Mouse (Mus musculus): ENCODE measurements around the gene Zfp383.
"Not testable (repeated sequence)": the region's sequence is repeated elsewhere in the genome, so short reads cannot be mapped to it uniquely, and the experiment has no call there.

The Zfp383 gene

DNA sequence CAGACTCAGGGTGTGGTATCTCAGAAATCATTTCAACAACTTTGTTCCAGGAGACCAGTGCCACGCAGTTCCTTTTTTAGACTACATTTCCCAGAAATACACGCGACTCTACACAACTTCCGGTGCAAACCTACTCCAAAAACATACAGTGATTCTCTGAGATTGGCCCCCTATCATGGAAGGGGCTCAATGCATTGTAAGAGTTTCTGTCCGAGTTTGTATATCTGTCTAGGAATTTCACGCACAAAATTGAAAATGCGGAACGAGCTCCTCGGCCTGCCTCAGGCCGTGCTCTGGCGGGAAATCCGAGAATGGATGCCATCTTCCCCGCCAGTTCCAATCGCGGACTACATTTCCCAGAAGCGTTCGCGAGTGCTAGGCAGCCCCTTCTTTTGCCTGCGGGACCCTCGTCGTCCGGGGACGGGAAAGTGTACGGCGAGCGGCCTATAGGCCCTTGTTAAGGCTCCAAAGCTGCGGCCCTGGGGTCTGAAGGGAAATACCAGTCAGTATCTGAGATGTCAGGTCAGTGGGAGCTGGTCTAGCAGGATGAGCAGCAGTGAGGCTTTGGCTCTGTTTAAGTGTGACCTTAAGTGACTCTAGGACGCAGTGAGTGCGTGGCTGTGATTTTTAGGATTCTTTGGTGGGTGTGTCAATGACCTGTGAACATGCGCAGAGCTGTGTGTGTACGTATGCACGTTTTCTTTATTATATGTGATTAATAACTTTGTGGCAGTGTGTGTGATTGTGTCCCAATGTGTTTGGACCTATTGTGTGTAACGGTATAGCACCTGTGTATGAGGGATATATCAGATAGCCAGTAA is at the start of gene Zfp383:
Zfp383 (plus strand) TSS at position 94 of the 821 bp plus-strand sequence.
- DNase-seq (ENCODE audit: low read depth): peak; percentile 76

DNA sequence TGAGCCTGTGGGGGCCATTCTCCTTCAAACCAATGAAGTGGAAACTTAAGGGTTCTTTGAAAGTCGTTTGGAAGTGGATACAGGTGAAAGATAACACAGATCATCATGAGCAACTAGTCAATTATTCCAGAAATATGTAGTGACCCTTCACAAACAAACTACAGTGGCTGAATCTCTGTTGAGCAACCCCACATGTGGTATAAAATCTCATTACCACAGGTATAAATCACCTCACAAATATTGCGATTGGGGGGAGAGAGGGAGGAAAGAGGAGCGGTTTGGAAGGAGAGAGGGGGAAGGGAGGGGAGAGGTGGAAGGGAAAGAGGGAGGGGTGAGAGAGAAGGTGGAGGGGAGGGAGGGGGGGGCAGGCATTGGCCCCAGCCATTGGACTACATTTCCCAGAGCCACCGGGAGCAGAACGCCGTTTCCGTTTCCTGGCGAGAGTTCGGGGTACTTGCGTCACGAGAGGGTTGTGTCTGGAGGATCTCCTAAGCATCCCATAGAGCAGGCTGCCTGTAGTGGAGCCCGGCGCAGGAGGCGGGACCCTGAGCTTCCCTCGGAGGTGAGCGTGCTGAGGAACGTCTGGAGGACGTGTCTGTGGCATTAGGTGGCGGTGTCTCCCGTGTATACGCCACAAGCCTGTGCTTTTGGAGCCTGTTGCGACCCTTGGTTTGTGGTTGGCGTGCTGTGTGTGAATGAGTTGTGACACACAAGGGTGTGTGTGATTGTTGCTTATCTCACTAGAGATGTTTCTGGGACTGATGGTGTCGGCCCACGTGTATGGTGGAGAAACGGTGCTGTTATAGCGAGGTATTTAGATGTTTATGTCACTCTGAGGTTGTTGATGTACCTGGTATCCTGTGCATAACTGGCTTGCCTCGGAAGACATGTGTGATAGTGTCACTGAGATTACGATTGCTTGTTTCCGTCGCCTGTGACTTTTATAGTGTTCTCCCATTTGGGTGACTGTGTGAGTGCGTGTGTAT is 48.2 kb upstream of the Zfp383 start, which contains the start of gene Zfp420:
Zfp420 (plus strand) TSS at position 448 of the 986 bp plus-strand sequence.
- DNase-seq (ENCODE audit: low read depth): peak; percentile 75

DNA sequence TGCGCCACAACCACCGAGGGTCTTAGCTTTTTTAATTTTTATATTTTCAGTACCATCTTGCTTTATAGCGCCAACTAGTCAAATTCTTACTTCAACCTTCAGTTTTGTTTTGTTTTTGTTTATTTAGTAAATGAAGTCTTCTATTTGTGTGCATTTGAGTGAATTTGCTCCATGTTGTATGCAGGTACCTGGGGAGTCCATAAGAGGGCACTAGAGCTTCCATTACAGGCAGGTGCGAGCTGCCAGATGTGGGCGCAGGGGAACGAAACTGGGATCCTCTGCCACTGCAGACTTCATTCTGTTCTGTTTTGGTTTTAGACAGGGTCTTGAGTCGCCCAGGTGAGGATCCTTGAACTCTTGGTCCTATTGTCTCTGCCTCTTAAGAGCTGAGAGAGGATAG is 46.4 kb upstream of the Zfp383 start:
- DNase-seq (ENCODE audit: low read depth): no peak

DNA sequence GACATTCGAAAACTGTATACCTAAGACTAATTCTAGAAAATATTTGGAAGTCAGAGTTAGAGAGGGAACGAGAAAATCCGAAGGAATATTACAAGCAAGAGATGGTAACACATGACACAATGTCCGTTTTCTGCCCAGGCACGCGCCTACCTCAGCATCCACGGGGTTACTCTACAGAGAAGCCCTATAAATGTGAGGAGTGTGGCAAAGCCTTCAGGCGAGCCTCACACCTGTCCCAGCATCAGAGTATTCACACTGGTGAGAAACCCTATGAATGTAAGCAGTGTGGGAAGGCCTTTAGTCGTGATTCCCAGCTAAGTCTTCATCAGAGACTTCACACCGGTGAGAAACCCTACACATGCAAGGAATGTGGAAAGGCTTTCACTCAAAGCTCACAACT is 33.8 kb upstream of the Zfp383 start:
- no peak for DNase-seq (ENCODE audit: low read depth)

DNA sequence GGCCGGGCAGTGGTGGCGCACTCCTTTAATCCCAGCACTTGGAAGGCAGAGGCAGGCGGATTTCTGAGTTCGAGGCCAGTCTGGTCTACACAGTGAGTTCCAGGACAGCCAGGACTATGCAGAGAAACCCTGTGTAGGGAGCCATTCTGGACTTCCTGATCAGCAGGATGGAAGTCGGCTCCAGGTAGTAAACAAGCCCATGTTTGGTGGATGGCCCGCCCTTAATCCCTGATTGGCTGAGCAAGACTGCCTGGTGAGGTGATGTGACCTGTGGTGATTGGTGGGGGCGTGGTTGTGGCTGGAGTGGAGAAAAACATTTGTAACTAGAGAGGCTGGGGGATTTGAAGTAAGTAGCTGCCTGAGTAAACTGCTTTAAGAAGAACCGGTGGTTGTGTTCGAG is 30.5 kb upstream of the Zfp383 start:
- not testable (repeated sequence) for DNase-seq (ENCODE audit: low read depth)

DNA sequence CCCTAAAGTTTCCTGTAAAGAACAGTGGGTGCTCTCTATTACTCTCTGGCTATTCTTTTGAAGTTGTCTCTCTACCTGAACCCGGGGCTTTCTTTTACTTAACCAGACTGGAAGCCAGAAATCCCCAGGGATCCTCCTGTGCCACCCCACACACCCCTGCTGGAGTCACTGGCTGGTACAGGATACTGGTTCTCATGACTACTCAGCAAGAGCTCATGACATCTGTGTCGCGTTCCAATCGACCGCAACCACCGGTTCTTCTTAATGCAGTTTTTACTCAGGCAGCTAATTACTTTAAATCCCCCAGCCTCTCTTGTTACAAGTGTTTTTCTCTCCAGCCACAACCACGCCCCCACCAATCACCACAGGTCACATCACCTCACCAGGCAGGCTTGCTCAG is 28.0 kb upstream of the Zfp383 start:
- DNase-seq (ENCODE audit: low read depth): no peak

DNA sequence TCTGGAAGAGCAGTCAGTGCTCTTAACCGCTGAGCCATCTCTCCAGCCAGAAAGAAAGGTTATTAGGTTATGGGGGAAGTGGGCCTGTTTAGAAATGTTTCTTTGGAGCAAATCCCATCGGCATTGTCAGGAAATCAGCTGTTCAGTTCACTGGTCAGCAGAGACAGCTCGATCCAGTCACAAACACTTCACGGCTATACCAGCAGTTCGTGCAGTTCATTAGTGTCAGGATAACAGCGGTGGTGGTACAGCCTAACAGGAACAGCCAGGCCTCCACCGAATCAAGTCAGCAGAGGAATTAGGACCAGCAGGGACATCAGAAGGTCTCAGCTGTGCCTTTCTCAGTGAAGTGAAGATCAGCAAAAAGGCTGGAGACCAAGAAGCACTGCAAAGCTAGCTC is 27.1 kb upstream of the Zfp383 start:
- DNase-seq (ENCODE audit: low read depth): no peak

DNA sequence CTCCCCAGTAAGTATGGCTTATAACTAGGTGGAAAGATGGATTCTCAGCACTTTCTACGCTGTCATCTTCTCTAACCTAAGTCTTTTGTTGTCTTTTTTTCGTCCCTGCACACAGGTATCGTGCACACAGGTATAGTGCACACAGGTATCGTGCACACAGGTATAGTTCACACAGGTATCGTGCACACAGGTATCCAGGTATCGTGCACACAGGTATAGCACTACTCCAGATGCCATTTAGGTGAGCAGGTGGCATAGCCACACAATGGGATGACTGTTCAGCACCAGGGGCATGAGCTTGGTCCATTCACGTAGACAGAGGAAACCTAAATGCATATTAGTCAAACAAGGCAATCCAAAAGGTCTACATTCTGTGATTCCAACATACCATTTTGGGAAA is 17.5 kb upstream of the Zfp383 start:
- no peak for DNase-seq (ENCODE audit: low read depth)

DNA sequence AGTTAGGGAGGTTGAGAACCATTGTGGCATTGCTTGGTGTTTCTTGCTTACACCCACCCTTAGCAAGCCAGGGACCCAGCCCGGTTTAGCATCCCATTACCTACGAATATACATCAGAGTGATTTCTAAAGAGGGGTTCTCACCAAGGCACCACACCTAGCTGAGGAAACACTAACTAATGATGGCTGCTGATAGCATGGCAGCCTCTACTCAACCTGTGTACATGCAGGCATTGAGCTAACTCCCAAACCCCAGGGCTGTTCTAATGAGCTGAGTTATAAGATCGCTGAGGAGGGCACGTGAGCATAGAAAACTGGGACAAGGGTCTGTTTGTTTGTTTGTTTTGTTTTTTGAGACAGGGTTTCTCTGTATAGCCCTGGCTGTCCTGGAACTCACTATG is 15.3 kb upstream of the Zfp383 start:
- no peak for DNase-seq (ENCODE audit: low read depth)

DNA sequence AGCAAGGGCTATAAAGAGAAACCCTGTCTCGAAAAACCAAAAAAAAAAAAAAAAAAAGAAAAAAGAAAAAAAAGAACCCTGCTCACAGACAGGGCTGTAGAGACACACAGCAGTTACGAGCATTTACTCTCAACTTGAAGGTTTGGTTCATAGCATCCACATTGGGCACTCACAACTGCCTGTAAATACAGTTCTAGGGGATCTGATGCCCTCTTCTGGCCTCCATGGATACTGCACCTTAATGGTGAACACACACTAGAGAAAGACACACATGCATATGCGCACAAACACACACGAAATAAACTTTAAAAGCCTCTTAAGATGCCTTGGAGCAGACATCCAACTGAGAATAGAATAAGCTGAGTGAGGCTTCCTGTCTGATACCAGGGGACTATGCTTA is 9.7 kb upstream of the Zfp383 start:
- DNase-seq (ENCODE audit: low read depth): no peak

DNA sequence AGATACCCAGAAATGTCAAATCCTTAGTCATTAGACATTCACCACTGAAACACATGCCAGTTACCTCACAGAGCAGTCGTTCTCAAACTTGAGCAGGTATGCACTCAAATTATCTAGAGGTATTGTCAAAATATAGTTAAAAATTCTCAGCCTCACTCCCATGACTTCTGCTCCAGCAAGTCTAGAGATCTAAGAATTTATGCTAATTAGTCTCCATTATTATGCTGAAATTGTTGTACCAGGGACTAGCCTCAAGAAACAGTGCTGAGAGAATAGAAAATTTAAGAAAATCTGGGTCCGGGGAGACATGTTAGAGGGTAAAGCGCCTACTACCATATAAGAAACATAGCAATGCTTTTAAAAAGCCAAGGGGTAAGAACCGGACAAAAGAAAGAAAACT is 3.9 kb upstream of the Zfp383 start:
- no peak for DNase-seq (ENCODE audit: low read depth)

DNA sequence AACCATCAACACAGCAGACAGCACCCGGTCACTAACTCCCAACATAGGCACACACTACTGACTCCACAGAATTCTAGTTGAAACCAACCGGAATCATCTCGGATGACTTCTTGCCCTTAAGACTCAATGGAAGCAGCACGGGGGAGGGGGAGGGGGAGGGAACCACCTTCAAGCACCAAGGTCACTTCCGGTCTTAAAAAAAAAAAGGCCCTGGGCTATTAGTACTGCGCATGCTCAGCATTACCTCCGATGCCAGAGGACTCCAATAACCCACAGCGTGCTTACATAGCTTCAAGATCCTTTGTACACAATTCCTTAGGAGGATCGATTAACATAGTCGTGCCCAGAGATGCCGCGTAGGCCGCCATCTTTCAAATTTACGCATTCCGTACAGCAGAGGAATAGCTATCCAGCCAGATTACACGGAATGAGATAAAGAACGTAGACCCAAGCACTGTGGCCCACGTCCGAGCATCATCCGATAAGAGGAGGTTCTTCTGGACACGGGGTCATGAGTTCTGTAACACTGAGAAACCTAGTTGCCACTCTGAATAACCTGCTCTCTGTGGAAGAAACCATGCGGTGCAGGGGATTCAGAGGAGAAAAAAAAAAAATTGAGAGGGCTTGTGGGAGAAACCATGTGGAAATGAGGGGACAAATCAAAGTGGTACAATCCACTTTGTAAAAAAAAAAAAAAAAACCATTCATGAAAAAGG is 1.9 kb upstream of the Zfp383 start, which contains the start of gene Zfp27:
Zfp27 (minus strand) TSS at position 607 of the 716 bp plus-strand sequence.
- peak; percentile 86 for DNase-seq (ENCODE audit: low read depth)

DNA sequence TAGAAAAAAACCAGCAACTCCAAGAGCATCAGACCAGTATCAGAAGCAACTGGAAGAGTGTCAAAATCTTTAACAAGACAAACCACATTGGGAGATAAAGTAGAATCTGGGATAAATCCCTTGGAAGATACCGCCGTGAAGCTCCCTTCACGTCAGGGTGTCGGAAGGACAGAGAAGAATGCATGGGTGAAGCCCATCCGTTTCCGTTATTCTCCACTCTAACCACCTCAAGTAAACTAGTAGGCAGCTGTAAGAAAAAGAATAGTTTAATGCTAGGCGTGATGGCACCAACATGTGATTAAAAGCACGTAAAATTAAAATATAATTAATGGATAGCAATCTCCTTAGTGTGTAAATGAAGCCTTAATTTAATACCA is 1.4 kb upstream of the Zfp383 start:
- no peak for DNase-seq (ENCODE audit: low read depth)

DNA sequence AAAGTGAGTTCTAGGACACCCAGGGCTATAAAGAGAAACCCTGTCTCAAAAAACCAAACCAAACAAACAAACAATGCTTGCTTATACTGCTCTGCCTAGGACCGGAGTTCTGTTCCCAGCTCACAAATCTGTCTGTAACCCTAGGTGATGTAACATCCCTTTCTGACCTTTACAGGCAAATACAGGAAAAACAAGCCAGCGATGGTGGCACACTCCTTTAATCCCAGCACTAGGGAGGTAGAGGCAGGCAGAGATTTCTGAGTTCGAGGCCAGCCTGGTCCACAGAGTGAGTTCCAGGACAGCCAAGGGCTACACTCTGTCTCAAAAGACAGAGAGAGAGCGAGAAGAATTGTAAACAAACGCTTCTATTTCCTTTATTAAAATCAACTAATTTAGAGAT is 817 bp upstream of the Zfp383 start:
- DNase-seq (ENCODE audit: low read depth): no peak

DNA sequence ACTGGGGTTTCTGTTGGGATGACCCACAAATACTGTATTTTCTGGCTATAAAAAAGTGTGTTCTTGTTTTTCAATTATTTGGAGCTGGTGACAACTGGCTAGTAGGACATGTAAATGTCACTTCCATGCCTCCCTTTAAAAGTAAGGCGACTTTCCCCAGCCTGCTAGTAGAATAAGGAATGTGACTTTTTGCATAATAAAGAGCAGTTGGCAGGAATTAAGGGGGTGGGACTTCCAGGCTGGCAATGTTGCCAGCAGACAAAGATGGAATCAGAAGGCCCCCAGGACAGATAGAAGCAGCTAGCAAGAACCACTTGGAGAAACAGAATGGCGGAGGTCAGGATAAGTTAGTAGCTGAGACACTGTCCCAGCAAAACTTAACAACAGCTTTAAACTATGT is 2.2 kb downstream of the Zfp383 start:
- DNase-seq (ENCODE audit: low read depth): no peak

DNA sequence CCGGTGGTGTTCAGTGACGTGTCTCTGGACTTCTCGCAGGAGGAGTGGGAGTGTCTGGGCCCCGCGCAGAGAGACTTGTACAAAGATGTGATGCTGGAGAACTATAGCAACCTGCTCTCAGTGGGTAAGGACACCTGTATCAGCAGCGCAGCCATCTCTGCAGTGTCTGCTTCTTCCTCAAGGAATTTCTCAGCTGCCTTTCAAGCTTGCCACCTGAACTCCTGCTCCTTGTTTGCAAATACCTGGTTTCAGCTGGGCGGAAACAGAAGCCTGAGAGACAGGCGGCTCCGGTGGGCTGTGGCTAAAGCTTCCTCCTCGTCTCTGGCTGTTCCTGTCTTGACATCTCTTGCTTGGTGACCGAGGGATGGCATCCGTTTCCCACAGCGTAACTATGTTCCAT is 4.1 kb downstream of the Zfp383 start:
- DNase-seq (ENCODE audit: low read depth): no peak

DNA sequence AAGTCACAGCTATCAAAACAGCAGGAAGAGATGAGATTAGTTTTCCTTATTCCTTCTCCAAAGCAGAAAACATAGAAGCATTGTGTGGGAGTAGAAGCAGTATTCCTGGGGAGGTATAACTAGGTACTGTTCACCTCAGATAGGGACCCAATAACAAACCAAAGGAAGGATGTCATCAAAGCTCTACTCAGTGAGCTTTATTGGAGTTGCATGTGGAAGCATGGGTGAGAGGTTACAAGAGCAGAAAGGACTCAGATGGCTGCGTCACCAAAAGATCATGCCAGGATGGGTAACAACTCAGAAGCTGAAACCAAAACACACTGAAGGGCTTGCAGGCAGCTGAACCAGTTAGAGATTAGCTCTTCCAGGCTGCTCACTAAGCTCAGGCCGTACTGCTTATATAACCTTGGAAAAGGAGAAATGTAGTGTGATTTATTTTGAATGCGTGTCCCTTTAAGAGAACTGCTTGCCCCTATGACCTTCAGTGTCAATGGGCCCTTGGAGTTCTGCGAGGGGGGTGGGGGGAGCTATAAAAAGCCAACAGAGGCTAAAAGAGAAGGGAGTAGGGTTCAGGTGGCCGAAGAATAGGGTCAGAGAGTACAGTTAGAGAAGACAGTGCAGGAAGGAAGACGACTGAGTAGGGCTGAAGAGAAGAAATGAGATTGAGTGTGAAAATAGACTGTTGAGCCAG is 9.5 kb downstream of the Zfp383 start:
- no peak for DNase-seq (ENCODE audit: low read depth)

DNA sequence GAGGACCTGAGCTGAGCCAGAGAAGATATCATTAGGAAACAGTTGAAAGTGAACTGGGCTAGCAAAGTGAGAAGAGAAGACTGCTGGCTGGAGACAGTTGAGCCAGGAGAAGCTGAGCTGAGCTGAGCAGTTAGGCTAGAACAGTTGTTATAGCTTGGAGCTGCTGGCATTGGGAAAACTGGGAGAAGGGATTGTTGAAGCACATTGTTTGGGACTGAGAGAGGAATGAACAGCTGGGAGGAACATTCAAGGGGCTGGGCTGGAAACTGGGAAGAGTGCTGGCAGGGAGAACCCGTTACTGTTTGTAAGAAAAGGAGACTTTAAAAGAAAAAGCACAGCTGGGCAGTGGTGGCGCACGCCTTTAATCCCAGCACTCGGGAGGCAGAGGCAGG is 10.0 kb downstream of the Zfp383 start:
- DNase-seq (ENCODE audit: low read depth): no peak

DNA sequence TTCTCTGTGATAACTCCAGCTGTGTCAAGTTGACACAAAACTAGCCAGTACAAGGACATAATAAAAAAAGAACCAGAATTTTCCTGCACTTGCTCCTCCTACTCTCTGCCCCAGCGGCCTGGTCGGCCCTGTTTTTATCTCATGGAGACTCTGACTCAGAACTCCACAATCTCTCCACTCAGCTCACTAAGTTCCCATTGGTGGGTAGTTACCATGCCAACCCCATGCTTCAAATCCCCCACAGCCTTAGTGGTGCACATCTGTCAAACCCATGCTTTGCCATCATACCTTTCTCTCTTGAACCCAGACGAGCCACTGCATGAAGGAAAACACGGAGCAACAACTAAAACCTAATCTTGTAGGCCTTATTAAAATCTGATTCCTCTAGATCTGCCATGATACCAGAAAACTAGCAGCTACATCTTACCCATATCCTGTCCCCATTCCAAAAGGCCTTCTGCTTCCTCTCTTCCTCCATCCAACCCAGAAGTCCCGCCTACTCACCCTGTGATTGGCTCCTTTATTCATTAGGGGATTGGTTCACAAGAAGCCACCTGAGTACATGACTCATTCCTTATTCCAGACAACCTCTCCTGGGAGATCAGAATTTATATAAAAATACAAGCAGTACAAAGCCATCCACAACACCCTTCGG is 13.5 kb downstream of the Zfp383 start:
- no peak for DNase-seq (ENCODE audit: low read depth)

DNA sequence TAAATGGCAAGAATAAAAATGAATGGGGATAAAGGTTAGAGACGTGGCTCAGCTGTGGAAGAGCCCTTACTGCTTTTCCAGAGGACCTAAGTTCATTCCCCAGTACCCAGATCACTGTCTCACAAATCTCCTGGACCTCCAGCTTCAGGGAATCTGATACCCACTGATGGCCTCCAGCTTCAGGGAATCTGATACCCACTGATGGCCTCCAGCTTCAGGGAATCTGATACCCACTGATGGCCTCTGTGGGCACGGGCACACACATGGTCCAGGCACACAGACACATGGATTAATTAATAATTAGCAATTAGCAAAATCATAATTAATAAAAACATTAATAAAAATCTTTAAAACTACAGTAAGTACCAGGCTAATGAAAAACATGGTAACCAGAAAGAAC is 14.8 kb downstream of the Zfp383 start:
- no peak for DNase-seq (ENCODE audit: low read depth)

DNA sequence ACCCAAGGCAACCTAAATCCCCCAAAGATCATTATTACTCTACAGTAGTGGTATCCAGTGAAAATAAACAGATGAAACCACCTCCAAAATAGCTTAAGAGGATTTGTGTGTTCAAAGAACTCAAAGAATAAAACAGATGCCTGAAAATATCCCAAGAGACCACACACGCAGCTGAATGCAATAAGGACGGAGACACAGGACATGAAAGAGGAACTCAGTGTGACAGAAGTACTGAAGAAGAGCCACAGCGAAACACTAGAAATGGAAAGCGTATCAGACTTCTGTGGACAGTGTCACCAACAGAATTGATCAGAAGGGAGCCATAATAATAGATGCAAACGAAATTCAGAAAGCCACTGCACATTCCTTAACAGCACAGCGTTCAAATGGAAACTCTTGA is 30.8 kb downstream of the Zfp383 start:
- DNase-seq (ENCODE audit: low read depth): no peak

Measured in fibroblast of lung, adult 2 months (primary cell).